Mouse (Mus musculus) 3134 (cell line): ENCODE results near the gene Ryr1.
A peak's percentile ranks its signal among the peaks of the same experiment; 100 is the strongest.

Experiments used
- DNase-seq: peaks from one replicate; pipeline ENCODE4 v3.0.0-alpha.2; 2011; ENCODE audit warnings: low spot score; ENCODE audit not compliant: insufficient read length; ENCODE audit errors: extremely low read depth

The Ryr1 gene

DNA sequence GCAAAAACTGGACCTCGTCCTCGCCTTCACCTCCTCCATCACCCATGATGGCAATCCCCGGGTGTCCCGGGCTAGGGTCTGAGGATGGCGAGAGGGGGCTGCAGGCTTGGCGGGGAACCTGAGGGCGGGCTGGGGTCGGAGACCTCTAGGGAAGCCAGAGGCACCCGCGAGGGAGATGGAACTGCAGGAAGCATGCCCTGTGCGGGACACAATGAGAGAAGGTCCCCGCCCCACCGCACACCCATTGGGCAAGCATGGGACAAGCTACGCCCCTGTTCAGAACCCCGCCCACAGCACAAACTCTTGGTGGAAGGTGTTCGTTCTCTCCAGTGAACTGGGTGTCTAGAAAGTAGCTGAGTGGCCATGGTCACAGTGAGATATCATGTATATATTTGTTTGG lies at the start of gene Ryr1:
Gene Ryr1 (minus strand): TSS at position 210 of the 400 bp plus-strand sequence.
- DNase-seq: no peak

DNA sequence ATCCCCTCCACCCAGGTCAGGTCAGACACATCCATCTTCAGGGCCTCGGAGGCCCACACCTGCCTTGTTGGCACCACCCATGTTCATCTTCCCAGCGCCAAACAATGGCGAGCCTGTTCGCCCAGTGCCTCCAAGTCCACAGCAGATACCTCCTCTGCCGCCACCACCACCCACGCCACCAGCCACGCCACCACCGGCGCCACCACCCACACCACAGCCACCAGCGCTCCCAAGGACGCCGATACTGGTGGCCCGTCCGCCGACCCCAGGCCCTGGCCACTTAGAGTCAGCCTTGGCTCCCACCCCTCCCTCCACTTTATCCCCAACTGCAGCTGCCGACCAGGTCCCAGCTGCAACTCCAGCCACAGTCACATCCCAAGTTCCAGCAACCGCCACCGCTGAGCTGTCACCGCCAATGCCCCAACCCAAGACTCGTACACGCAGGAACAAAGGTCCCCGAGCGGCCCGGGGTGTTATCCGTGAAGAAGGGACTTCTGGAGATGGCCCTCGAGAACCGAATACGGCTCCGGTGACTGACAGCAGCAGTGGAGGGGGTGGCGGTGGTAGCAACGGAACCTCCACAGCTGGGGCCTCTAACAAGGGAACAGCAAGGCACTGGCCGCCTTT lies 47.5 kb upstream of the Ryr1 start:
- DNase-seq: peak; percentile 28

DNA sequence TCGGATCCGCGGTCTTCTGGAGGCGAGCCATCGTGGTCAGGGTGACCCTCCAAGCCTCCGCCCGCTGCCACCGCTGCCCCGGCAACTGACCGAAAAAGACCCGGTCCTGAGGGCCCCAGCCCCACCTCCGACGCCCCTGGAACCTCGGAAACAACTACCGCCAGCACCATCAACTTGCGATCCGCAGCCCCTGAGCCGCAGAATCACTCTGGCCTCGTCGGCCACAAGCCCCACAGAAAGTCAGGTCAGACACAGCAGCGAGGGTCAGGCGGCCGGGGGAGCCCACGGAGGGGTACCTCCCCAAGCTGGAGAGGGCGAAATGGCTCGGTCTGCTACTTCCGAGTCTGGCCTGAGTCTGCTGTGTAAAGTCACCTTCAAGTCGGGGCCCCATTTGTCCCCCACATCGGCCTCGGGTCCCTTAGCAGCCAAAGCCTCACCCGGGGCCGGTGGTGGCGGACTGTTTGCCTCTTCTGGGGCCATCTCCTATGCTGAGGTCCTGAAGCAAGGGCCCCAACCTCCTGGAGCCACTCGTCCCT lies 46.7 kb upstream of the Ryr1 start:
- peak; percentile 28 for DNase-seq

DNA sequence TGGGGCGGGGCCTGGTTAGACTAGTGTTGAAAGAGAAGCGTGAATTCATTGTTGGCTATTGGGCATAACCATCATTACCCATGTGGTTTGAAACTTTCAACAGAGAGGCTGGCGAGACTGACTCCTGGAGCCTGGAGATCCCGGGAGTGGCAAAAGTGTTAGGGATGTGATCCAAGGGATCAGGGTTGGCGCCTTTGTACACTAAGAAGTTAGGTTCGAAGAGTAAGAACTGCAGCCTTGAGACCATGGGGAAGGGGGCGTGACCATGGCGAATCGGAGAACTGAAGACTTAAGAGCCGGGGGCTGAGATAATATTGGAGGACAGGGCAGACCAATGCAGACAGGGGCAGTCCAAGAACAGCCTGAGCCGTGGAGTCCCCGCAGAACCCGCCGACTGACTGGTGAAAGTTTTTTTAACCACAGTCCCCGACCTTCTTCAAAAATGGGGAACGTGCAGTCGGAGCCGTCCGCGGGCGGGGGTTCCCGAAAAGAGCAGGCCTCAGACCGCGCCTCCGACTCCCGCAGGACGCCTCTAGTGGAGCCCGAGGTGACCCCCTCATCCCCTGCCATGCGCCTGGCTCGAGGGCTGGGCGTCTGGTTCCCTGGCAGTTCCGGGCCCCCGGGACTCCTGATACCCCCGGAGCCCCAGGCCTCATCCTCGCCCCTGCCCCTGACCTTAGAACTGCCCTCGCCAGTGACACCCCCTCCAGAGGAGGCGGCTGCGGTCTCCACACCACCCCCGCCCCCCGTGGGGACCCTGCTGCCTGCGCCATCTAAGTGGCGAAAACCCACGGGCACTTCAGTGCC lies 46.0 kb upstream of the Ryr1 start:
- DNase-seq: no peak

DNA sequence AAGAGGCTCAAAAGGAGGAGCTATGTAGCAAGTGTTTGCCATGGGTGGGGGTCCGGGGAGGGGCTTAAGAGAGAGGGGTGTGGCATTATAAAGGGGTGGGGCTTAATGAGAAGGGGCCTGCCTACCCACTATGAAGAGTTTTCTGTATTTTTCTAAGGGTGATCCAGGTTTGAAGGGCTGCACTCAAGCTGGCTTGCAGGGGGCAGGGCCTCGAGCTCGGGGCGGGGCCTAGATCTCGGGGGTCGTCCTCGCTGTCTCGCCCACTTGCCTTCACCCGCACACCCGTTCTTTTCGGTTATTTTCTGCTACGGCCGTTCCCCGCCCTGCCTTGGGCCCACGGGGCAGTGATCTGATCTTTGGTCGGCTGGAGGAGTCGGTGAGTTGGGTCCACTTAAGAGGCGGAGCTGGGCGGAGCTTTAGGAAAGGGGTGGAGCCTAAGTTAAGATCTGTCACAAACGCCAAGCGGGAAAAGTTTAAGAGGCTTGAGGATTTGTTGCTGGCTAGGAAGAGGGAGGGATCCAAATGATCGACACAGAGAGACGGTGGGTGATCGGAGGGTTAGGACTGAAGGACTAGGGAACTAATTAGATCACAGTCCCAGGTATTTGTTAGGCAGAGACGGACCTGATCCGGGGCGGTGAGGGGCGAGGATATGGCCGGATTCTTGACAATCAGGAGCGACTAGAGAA lies 45.2 kb upstream of the Ryr1 start, which contains the start of the genes Ggn and Spred3:
Gene Ggn (plus strand): TSS at position 145 of the 689 bp plus-strand sequence.
Gene Spred3 (minus strand): TSS at position 346 of the 689 bp plus-strand sequence.
- DNase-seq: peak; percentile 91

DNA sequence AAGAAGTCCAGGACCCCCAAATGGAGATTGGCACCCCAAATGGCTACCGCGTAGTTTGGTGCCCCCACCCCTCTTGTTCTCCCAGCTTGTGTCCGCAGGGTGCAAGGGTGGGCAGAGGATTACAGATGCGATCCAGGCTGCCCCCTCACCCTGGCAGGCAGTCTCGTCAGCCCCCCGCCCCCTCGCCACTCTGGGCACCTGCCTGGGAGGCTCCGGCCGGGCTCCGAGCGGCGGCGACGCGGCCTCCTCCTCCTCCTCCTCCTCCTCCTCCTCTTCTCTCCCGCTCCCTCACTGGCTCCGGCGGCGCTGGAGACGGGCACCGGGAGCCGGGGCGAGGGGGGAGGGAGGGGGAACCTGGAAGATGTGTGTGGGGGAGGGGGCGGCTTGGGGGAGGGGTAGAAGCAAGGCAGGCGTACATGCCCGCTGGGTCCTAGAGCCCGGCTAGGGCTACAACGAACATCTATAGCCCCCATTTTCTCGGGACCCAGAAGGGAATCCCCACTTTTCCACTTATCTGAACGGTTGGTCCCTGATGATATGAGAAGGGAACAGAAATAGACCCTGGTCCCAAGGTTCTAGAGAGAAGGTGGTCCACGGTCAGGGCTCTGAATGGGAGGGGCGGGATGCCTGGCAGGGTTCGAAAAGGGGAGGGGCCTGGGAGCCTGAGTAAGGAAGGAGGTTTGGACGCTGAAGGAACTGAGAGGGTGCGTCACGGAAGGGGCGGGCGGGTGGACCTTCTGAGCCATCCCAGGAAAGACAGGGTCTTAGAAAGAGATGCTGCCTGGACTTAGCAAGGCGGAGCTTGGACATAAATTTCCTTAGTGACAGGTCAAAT lies 44.5 kb upstream of the Ryr1 start:
- peak; percentile 88 for DNase-seq

DNA sequence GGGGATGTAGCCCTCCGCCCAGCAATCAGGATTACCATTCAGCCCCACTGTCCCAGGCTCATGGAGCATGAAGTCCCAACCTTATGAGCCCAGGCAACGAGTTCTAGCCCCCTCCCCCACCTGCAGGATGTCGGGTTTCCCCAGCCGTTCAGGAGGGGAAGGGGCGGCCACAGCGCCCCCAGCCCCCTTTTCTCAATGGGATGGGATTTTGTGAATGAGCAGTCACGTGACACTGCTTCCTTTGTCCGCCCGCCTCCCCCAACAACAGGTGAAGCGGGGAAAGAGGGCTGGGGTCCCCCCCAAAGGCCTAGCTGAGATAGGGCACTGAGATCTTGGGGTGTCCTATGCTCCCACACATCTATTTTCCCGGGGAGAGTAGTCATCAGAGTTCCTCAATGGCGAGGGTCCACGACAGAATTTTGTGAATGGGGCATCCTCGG lies 43.8 kb upstream of the Ryr1 start:
- no peak for DNase-seq

DNA sequence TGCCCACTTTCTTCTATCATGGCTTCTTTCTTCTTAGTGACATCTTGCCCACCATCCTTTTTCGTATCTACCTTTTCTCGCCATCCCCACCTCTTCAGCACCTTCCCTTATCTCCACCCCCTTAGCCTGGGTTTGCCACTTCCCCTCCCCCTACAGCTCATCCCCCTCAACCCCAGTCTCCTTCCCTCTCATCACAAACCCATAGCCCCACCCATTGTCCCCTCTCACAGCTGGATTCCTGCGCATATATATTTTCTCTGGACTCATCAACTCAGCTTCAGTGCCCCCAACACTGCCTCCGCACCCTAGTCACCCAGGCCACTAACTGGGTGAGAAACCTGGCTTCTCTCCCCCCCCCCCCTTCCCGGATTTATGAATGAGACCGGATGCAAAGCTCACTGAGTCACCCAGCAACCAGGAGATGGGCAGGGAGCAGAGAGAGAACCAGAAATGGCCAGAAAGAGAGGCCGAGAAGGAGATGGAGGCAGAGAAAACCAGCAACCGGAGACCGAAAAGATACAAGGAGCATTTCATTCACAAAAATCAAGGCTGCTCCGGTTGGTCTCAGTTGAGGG lies 43.2 kb upstream of the Ryr1 start:
- peak; percentile 34 for DNase-seq

DNA sequence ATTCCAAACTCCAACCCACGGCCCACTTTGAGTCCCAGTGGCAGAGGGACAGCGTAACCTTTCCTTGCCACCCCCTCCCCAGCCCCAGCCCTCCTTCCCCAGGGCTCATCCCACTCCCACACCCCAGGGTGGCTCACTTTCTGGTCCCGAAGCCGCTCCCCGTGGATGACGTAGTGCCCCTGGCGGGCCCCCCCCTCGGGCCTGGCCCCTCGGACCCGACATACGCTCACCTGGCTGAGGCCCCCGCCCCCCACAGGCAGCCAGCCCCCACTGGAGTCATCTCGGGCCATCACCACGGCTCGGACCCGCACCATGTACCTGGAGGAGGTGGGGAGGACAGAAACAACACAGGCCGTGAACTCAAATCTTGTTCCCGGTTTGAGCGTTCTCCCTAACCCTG lies 42.7 kb upstream of the Ryr1 start:
- no peak for DNase-seq

DNA sequence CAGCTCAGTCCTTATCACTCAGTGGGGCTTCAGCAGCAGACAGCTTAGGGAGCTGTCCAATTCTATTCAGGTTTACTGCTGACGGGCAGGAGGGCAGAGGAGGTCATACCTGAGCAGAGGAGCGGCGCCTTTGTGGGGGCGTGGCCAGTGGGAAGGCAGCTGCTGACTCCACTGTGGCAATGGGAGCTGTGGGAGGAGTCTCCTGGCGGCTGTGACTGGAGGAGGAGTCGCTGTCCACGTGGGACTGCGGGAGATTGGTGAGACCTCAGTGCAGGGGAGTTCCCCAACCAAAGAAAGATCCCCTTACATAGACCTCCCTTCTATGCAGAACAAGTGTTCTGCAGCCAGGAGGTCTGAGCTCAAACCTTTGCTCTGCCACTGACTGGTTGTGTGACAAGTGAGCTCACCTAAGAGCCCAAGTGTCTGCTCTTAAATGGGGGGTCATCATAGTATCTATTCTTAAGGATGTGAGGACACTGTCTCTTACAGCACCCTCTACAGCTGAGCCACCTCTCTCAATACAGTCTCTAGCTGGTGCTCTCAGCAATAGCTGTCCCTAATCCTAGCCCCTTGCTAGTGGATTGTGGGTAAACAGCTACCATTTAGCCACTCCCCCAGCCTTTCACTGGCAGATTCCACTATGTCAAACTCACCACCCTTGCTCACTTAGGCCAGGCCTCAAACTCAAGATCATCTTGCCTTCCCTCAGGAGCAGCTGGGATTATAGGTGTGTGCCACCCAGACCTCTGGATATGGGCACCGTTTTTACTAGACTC lies 38.0 kb upstream of the Ryr1 start:
- no peak for DNase-seq

DNA sequence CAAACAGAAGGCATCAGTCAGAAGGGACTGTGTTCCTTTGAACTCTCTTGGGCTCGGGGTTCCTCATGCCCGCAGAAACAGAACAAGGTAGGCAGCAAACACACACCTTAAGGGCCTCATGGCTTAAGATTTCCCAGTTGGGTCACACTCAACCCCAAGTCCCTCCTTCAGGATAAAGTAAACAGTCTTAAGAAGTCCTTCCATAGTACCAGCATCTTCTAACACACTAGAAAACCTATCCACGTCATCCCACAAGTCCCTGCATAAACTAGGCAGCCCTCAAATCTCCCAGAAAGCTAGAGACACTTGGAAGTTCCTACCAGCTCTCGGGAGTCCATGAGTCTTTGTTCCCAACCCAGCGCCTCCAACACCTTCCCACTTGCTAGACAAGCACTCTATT lies 37.3 kb upstream of the Ryr1 start:
- DNase-seq: no peak

DNA sequence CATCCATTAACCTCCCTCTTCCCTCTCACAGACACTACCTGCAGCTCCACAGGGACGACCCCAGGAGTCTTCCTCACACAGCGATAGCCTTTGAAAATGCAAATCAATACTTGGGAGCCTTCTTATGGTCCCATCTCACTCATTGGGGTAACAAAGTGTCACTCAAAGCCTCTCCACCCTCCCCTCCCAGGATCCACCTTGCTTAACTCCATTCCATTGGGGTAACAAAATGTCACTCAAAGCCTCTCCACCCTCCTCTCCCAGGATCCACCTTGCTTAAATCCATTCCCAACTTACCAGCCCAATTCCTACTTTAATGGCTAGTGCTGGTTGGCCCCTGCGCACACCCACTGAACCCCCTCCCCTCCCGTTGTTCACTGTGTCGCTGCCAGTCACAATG lies 33.3 kb upstream of the Ryr1 start:
- no peak for DNase-seq

DNA sequence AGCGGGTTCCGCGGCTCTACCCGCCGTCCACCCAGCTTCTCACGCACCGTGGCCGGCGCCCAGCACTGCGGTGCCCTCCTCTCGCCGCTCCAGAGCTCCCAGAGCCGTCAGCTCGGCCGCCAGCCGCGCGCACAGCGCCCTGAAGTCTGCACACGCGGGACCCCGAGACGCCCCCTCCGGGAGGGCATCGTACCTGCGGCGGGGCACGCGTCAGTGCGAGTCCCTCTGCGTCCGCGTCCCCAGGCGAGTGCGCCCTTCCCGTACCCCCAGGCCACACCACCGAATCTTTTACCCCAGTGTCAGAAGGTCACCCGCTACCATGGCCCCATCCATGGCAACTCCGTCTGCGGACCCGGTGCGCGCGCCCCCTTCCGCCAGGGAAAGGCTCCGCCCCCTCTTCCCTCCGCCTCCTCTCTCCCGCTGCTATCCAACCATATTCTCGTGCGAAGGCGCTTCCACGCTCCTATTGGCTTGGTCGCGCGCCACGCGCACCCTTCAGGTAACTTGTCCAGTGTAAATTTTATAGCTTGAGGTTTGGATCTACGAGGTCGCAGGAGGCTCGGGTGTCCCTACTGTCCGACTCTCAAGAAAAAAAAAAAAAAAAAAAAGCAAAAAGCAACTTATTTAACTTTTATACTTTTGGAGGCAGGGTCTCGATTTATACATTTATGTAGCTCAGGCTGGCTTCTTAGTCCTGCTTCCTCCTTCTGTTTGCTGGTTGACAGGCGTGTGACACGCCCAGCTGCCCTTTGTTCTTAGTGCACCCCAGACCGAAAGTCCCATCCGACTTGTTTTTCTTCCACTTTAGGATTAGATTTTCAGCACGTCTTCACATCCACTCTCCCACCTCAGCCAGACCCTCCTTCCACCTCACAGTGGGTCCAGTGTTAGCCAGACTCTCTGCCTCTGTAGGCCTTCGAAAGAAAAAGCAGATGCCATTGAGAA lies 31.1 kb upstream of the Ryr1 start, which contains the start of gene Fam98c:
Gene Fam98c (minus strand): TSS at position 397 of the 945 bp plus-strand sequence.
- DNase-seq: peak; percentile 83

DNA sequence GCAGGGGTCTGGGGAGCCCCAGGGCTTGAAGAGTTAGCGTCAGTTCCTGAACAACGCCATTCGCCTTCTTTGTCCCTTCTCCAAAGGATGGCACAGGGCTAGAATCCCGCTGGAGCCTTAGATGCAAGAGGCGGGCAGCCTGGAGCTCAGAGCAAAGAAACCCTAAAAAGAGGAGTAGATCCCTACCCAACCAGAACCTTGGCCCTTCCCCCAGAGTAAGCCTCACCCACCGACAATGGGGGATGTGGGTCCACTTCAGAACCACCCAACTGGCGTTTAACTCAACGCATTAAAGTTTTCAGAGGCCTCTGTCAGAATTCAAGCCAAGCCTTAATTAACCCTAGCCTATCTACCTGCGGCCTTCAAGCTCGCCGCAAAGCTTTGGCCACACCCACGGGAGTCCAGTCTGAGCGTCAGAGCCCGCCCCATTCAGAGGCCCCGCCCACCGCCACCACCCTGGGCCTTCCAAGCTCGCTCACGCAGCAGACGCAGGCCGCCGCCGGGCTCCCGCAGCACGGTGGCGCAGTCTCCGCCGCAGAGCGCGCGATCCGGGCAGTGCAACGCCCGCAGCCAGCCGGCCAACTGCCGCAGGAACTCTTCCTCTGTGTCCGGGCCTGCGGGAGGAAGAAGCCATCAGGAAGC lies 30.3 kb upstream of the Ryr1 start:
- peak; percentile 87 for DNase-seq

DNA sequence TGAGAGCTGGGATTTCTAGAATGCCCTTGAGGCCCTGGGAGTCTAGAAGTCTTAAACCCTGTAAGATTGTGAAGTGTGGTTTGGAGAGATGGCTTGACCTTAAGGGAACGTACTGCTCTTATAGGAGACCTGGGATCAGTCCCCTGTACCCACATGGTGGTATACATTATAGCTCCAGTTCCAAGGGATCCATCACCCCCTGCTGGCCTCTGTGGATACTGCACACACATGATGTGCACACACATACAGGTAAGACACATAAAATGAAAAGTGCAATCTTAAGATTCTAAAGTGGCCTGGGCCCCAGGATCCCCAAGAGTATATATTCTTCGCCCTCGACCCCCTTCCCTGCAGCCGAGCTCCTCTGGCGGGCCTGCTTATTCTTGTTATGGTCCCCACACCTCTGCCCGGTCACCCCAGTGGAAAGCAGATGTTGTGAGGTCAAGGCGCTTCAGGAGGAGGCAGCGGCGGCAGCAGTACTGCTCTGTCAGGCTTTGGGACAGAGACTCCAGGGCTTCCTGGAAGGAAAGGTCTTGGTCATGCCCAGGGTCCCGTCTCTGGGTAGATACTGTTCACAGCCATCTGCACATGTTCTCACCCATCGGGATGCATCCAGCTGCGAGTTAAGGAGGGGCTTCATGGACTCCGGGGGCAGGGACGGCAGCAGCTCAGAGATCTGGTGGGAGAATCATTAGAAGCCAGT lies 29.2 kb upstream of the Ryr1 start:
- no peak for DNase-seq

DNA sequence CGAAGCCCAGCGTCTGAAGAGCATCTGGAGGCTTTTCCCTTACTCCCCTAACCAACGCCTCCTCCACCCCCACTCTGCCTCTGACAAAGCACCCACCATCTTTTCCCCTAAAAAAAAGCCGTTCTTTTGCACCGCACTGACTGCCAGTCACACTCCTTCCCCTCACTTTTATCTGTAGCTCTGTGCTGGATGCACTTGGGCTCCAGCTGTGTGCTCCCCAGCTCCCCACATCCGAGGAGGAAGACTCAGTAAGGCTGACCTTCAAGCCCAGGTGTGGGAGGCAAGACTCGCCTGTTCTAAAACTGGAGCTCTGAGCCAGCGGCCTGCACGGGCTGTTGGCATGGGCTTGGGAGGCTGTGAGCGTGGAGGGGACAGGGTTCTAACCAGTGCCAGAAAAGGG lies 26.5 kb upstream of the Ryr1 start:
- DNase-seq: no peak

DNA sequence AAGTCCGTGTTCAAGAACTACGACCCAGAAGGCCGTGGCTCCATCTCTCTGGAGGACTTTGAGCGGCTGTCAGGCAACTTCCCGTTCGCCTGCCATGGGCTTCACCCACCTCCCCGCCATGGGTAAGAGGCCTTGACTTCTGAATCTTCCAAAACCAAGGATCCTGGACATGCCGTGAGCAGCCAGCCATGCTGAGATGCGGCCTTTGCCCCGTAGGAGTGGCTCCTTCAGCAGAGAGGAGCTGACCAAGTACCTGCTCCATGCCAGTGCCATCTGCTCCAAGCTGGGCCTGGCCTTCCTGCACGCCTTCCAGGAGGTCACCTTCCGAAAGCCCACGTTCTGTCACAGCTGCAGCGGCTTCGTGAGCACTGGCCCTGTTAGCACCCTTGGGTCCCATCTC lies 23.8 kb upstream of the Ryr1 start:
- no peak for DNase-seq
